Mouse (Mus musculus) adrenal gland, postnatal 36 days (tissue): ENCODE results near the gene Rps6ka4. TPM values are rescaled to one million over a fixed set of nuclear protein-coding genes. Genes with fewer than 3 reads are reported as not detected.

Experiments
- microRNA-seq: library from miRNA; unstranded; fragments of <30 nt; microRNA quantifications from one replicate; pipeline ENCODE4 v1.2.0, GENCODE M21; 2021
- total RNA-seq, 2 experiments: library from RNA; stranded (reverse); gene quantifications; 2 replicates each; pipeline ENCODE4 v1.2.3; 2021

Gene Rps6ka4
- total RNA-seq, 2 experiments from 2014 or later = 30.0 to 30.7 TPM

Small RNA genes within 50 kb of the gene (microRNA-seq; reads per million reads assigned to microRNA genes)
- not detected for gene Mir5046

Other genes starting within 250 kb of the Rps6ka4 start
- gene Ccdc88b, start 17.6 kb upstream of the Rps6ka4 start, total RNA-seq = 1 to 10 TPM; 1.7 to 1.8 TPM
- gene Trmt112, start 69.1 kb upstream of the Rps6ka4 start, total RNA-seq = 100 to 1,000 TPM in 1 of 2 experiments, 10 to 100 TPM in 1; 93.1 to 116 TPM
- gene Prdx5, start 69.5 kb upstream of the Rps6ka4 start, total RNA-seq = 100 to 1,000 TPM; 254 to 293 TPM
- 10 to 100 TPM; 33.6 to 50.9 TPM for gene Esrra, start 81.2 kb upstream of the Rps6ka4 start, total RNA-seq
- gene Catsperz, start 84.7 kb upstream of the Rps6ka4 start, total RNA-seq = not detected
- under 1 TPM; 0.16 to 0.20 TPM for gene Kcnk4, start 93.9 kb upstream of the Rps6ka4 start, total RNA-seq
- gene Bad, start 101.2 kb upstream of the Rps6ka4 start, total RNA-seq = 10 to 100 TPM; 48.6 to 54.5 TPM
- gene Gpr137, start 101.8 kb upstream of the Rps6ka4 start, total RNA-seq = 10 to 100 TPM; 49.1 to 49.9 TPM
- 100 to 1,000 TPM; 203 TPM for gene Ppp1r14b, start 134.3 kb upstream of the Rps6ka4 start, total RNA-seq
- 10 to 100 TPM; 41.8 to 44.5 TPM for gene Plcb3, start 135.8 kb upstream of the Rps6ka4 start, total RNA-seq
- 100 to 1,000 TPM in 1 of 2 experiments, 10 to 100 TPM in 1; 93.3 to 103 TPM for gene Fkbp2, start 139.9 kb upstream of the Rps6ka4 start, total RNA-seq
- gene Vegfb, start 147.0 kb upstream of the Rps6ka4 start, total RNA-seq = 10 to 100 TPM; 92.0 to 95.7 TPM
- gene Dnajc4, start 151.9 kb upstream of the Rps6ka4 start, total RNA-seq = 10 to 100 TPM; 38.5 to 46.1 TPM
- gene Nudt22, start 155.5 kb upstream of the Rps6ka4 start, total RNA-seq = 10 to 100 TPM; 39.0 to 42.4 TPM
- gene Trpt1, start 155.5 kb upstream of the Rps6ka4 start, total RNA-seq = 10 to 100 TPM in 1 of 2 experiments, 1 to 10 TPM in 1; 8.2 to 16.8 TPM
- 1 to 10 TPM; 6.9 TPM for gene Fermt3, start 178.8 kb upstream of the Rps6ka4 start, total RNA-seq
- gene Stip1, start 199.3 kb upstream of the Rps6ka4 start, total RNA-seq = 100 to 1,000 TPM; 149 to 281 TPM
- 10 to 100 TPM; 52.5 to 66.7 TPM for gene Macrod1, start 216.2 kb upstream of the Rps6ka4 start, total RNA-seq